Mouse (Mus musculus): ENCODE results near the gene Kat14. TPM values are rescaled to one million over a fixed set of nuclear protein-coding genes. Genes with fewer than 3 reads are reported as not detected.

The Kat14 gene
- polyA plus RNA-seq, 1 experiment from 2014 or later: 21.1 TPM

- WGBS (ENCODE audit: insufficient replicate concordance): 51% methylated on average over 7 of the region's 7 CpGs
- Histone ChIP-seq H3K9me3 (replicated peaks) (no peaks in the 10 kb centered on the region), H3K27ac (0 out of 2 replicates have a peak overlapping the region, but pooled peaks have one; percentile 20), H3K9ac (no peak overlapping the region), H3K27me3 (no peaks in the 10 kb centered on the region), H3K4me1 (replicated peaks) (peaks cover 17% of the 10 kb centered on the region), H3K36me3 (peaks cover 80% of the 10 kb centered on the region), H3K4me3 (replicated peaks) (no peak overlapping the region), H3K4me2 (no peak overlapping the region)
- ATAC-seq (ENCODE audit: low read depth) (peak; percentile 87), DNase-seq (no peak)
Measured at GRCm38 (mm10) chr2:144382624-144383138, 13.9 kb downstream of the Kat14 start.

GRCm38 (mm10) chr2:144386296-144386695, 17.5 kb downstream of the Kat14 start:
- H3K9ac ChIP-seq: no peak overlapping the region
- H3K4me3 ChIP-seq (replicated peaks): no peak overlapping the region
- H3K4me2 ChIP-seq: no peak overlapping the region
- H3K27me3 ChIP-seq: no peaks in the 10 kb centered on the region
- no peak for DNase-seq
- ATAC-seq (ENCODE audit: low read depth): no peak
- 67% methylated on average over 2 of the region's 2 CpGs for WGBS (ENCODE audit: insufficient replicate concordance)
- H3K4me1 ChIP-seq (replicated peaks): peaks cover 21% of the 10 kb centered on the region
- H3K36me3 ChIP-seq: peaks cover 74% of the 10 kb centered on the region
- H3K9me3 ChIP-seq (replicated peaks): no peaks in the 10 kb centered on the region
- H3K27ac ChIP-seq: no peak overlapping the region

GRCm38 (mm10) chr2:144388416-144388815, 19.6 kb downstream of the Kat14 start:
- WGBS (ENCODE audit: insufficient replicate concordance): 78% methylated on average over 3 of the region's 3 CpGs
- Histone ChIP-seq H3K4me2 (no peak overlapping the region), H3K27ac (no peak overlapping the region), H3K4me3 (replicated peaks) (no peak overlapping the region), H3K27me3 (no peaks in the 10 kb centered on the region), H3K36me3 (peaks cover 69% of the 10 kb centered on the region), H3K9ac (no peak overlapping the region), H3K4me1 (replicated peaks) (peaks cover 9% of the 10 kb centered on the region), H3K9me3 (replicated peaks) (no peaks in the 10 kb centered on the region)
- DNase-seq: no peak
- ATAC-seq (ENCODE audit: low read depth): no peak

DNA sequence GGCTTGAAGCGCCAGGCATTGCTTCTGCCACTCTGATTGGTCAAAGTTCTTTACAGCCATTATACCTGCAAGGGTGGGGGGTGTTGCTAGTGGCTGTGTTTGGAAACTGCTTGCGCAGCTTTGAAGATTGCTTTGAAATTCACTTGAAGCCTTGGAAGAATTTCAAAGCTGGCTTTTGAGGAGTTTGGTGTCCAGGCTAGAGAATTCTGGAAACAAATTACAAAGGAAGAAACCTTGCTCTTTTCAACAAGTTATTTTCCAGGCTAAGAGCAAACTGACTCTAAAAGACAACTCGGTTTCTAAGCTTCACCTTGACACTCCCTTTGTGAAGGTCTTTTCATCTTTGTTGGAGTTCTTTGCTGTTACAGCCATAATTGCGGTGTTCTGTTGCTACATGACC, 30.7 kb downstream of the Kat14 start:
- no peak for DNase-seq
- Histone ChIP-seq H3K27me3 (no peaks in the 10 kb centered on the region), H3K4me3 (replicated peaks) (no peak overlapping the region), H3K4me1 (replicated peaks) (no peaks in the 10 kb centered on the region; the same call in 1 of the 2 replicates), H3K9ac (no peak overlapping the region), H3K27ac (no peak overlapping the region), H3K9me3 (replicated peaks) (no peaks in the 10 kb centered on the region), H3K36me3 (peaks cover 91% of the 10 kb centered on the region), H3K4me2 (no peak overlapping the region)
- ATAC-seq (ENCODE audit: low read depth): no peak
- WGBS (ENCODE audit: insufficient replicate concordance): 80% methylated on average over 4 of the region's 4 CpGs

DNA sequence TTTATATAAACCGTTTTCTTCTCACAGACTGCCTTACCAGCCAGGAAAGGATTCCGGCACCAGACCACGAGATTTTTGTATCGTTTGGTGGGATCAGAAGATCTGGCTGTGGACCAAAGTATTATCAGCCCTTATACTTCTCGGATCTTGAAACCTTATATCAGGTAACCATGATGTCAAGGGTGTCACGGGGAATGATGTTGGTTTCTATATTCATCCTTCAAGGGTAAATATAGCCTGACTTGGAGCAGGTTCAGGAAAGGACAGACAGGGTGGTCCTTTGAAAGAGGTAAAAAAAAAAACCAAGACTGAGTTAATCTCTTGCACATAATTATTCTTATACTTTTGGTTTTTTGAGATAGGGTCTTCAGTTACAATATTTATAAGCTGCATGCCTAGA, 31.9 kb downstream of the Kat14 start:
- WGBS (ENCODE audit: insufficient replicate concordance): 79% methylated on average over 6 of the region's 6 CpGs
- H3K4me2 ChIP-seq: no peak overlapping the region
- peaks cover 88% of the 10 kb centered on the region for H3K36me3 ChIP-seq
- no peaks in the 10 kb centered on the region for H3K9me3 ChIP-seq (replicated peaks)
- H3K27me3 ChIP-seq: no peaks in the 10 kb centered on the region
- H3K4me1 ChIP-seq (replicated peaks): no peaks in the 10 kb centered on the region; the same call in 1 of the 2 replicates
- ATAC-seq (ENCODE audit: low read depth) (no peak), DNase-seq (no peak)
- H3K27ac ChIP-seq: no peak overlapping the region
- H3K4me3 ChIP-seq (replicated peaks): no peak overlapping the region
- H3K9ac ChIP-seq: no peak overlapping the region

- WGBS (ENCODE audit: insufficient replicate concordance): 71% methylated on average over 4 of the region's 4 CpGs
- Histone ChIP-seq H3K4me3 (replicated peaks) (no peak overlapping the region), H3K27me3 (no peaks in the 10 kb centered on the region), H3K27ac (no peak overlapping the region), H3K4me1 (replicated peaks) (no peaks in the 10 kb centered on the region), H3K9me3 (replicated peaks) (no peaks in the 10 kb centered on the region), H3K36me3 (peaks cover 47% of the 10 kb centered on the region), H3K9ac (no peak overlapping the region), H3K4me2 (no peak overlapping the region)
- ATAC-seq (ENCODE audit: low read depth) (no peak), DNase-seq (no peak)
Measured at GRCm38 (mm10) chr2:144409037-144409436, 40.3 kb downstream of the Kat14 start.

DNA sequence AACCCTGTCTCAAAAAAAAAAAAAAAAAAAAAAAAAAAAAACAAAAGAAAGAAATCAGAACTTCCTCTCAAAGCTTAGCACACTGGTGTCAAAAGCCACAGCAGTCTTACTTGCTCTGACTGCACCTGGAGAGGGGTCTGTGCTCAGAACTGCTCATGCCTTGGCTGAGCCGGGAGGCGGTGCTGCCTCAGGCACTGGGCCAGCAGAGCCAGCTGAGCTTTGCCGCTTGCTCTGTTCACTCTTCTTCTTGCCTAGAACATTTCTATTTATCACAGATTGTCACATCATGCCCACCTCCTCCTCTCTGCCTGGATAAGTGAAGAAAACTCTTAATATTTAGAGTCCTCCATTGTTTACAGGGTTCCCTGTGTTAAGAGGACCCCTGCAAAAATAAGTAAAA, 41.8 kb downstream of the Kat14 start:
- H3K36me3 ChIP-seq: peaks cover 35% of the 10 kb centered on the region
- H3K9me3 ChIP-seq (replicated peaks): no peaks in the 10 kb centered on the region
- ATAC-seq (ENCODE audit: low read depth) (no peak), DNase-seq (no peak)
- 89% methylated on average over 3 of the region's 3 CpGs for WGBS (ENCODE audit: insufficient replicate concordance)
- H3K4me2 ChIP-seq: no peak overlapping the region
- H3K27me3 ChIP-seq: no peaks in the 10 kb centered on the region
- H3K4me1 ChIP-seq (replicated peaks): no peaks in the 10 kb centered on the region
- no peak overlapping the region for H3K9ac ChIP-seq
- H3K27ac ChIP-seq: no peak overlapping the region
- H3K4me3 ChIP-seq (replicated peaks): no peak overlapping the region

GRCm38 (mm10) chr2:144414646-144415045, 45.9 kb downstream of the Kat14 start:
- no peak overlapping the region for H3K4me3 ChIP-seq (replicated peaks)
- ATAC-seq (ENCODE audit: low read depth): no peak
- H3K36me3 ChIP-seq: no peaks in the 10 kb centered on the region
- DNase-seq: no peak
- H3K27ac ChIP-seq: no peak overlapping the region
- no peaks in the 10 kb centered on the region for H3K27me3 ChIP-seq
- H3K9me3 ChIP-seq (replicated peaks): no peaks in the 10 kb centered on the region
- no peak overlapping the region for H3K9ac ChIP-seq
- H3K4me1 ChIP-seq (replicated peaks): no peaks in the 10 kb centered on the region
- 55% methylated on average over 1 of the region's 1 CpGs for WGBS (ENCODE audit: insufficient replicate concordance)
- H3K4me2 ChIP-seq: no peak overlapping the region

- WGBS (ENCODE audit: insufficient replicate concordance): 46% methylated on average over 8 of the region's 8 CpGs
- H3K27me3 ChIP-seq: no peaks in the 10 kb centered on the region
- H3K4me2 ChIP-seq: no peak overlapping the region
- H3K4me1 ChIP-seq (replicated peaks): no peaks in the 10 kb centered on the region
- H3K27ac ChIP-seq: no peak overlapping the region
- no peak overlapping the region for H3K4me3 ChIP-seq (replicated peaks)
- no peaks in the 10 kb centered on the region for H3K9me3 ChIP-seq (replicated peaks)
- DNase-seq: no peak
- H3K9ac ChIP-seq: no peak overlapping the region
- no peaks in the 10 kb centered on the region for H3K36me3 ChIP-seq
- ATAC-seq (ENCODE audit: low read depth): no peak
Measured at GRCm38 (mm10) chr2:144416859-144417258, 48.1 kb downstream of the Kat14 start.

DNA sequence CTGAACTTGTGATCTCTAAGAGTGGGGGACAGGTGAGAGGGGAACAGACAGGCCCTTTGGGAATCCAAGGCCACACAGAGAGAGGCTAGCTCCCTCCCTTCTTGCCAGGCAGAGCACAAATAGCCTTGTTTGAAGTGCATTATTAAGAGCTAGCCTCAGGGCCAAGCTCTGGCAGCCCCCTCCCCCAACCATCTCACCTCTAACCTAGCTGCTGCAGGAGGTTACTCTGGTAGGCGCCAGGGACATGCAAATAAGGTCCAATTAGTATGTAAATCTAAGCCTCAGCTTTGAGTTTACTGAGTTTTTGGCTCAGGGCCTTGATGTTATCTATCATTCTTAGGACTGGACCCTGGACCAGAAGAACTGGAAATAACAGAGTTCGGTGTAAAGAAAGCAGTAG, 49.3 kb downstream of the Kat14 start:
- DNase-seq (no peak), ATAC-seq (ENCODE audit: low read depth) (no peak)
- 42% methylated on average over 2 of the region's 2 CpGs for WGBS (ENCODE audit: insufficient replicate concordance)
- Histone ChIP-seq H3K9me3 (replicated peaks) (no peaks in the 10 kb centered on the region), H3K4me2 (no peak overlapping the region), H3K9ac (no peak overlapping the region), H3K27ac (no peak overlapping the region), H3K36me3 (no peaks in the 10 kb centered on the region), H3K4me1 (replicated peaks) (no peaks in the 10 kb centered on the region), H3K4me3 (replicated peaks) (no peak overlapping the region), H3K27me3 (no peaks in the 10 kb centered on the region)

GRCm38 (mm10) chr2:144422094-144422675, 53.4 kb downstream of the Kat14 start:
- DNase-seq (no peak), ATAC-seq (ENCODE audit: low read depth) (no peak)

GRCm38 (mm10) chr2:144425761-144426160, 57.0 kb downstream of the Kat14 start:
- Histone ChIP-seq H3K27ac (no peak overlapping the region), H3K9me3 (replicated peaks) (no peaks in the 10 kb centered on the region), H3K4me1 (replicated peaks) (no peaks in the 10 kb centered on the region), H3K27me3 (no peaks in the 10 kb centered on the region), H3K4me2 (no peak overlapping the region), H3K36me3 (no peaks in the 10 kb centered on the region), H3K4me3 (replicated peaks) (no peak overlapping the region), H3K9ac (no peak overlapping the region)
- ATAC-seq (ENCODE audit: low read depth) (no peak), DNase-seq (no peak)
- 57% methylated on average over 1 of the region's 1 CpGs for WGBS (ENCODE audit: insufficient replicate concordance)

More at GRCm38 (mm10) chr2:144422094-144422675, 53.4 kb downstream of the Kat14 start:
- WGBS (ENCODE audit: insufficient replicate concordance): 69% methylated on average over 10 of the region's 10 CpGs
- Histone ChIP-seq H3K27ac (no peak overlapping the region), H3K27me3 (no peaks in the 10 kb centered on the region), H3K9ac (no peak overlapping the region), H3K4me3 (replicated peaks) (no peak overlapping the region), H3K4me1 (replicated peaks) (no peaks in the 10 kb centered on the region), H3K36me3 (no peaks in the 10 kb centered on the region), H3K4me2 (no peak overlapping the region), H3K9me3 (replicated peaks) (no peaks in the 10 kb centered on the region)
